Mouse (Mus musculus): ENCODE measurements around the gene Rpp30. TPM values are rescaled to one million over a fixed set of nuclear protein-coding genes. Genes with fewer than 3 reads are reported as not detected.

The Rpp30 gene
- 10 to 100 TPM in 21 of 26 experiments, 1 to 10 TPM in 5; 3.6 to 27.1 (median 15.4) TPM for total RNA-seq (2018; cell fraction: chromatin; rRNA removed)
- 10 to 100 TPM; 10.4 to 21.1 (median 16.2) TPM for total RNA-seq (2018; cell fraction: cytosol; rRNA removed)
- 10 to 100 TPM in 17 of 26 experiments, 1 to 10 TPM in 9; 3.7 to 22.1 (median 11.2) TPM for total RNA-seq (2018; cell fraction: nucleus; rRNA removed)
- 14.9 to 24.4 TPM (median 22.2 TPM) in 3 replicates for polyA plus RNA-seq (2018)

DNA sequence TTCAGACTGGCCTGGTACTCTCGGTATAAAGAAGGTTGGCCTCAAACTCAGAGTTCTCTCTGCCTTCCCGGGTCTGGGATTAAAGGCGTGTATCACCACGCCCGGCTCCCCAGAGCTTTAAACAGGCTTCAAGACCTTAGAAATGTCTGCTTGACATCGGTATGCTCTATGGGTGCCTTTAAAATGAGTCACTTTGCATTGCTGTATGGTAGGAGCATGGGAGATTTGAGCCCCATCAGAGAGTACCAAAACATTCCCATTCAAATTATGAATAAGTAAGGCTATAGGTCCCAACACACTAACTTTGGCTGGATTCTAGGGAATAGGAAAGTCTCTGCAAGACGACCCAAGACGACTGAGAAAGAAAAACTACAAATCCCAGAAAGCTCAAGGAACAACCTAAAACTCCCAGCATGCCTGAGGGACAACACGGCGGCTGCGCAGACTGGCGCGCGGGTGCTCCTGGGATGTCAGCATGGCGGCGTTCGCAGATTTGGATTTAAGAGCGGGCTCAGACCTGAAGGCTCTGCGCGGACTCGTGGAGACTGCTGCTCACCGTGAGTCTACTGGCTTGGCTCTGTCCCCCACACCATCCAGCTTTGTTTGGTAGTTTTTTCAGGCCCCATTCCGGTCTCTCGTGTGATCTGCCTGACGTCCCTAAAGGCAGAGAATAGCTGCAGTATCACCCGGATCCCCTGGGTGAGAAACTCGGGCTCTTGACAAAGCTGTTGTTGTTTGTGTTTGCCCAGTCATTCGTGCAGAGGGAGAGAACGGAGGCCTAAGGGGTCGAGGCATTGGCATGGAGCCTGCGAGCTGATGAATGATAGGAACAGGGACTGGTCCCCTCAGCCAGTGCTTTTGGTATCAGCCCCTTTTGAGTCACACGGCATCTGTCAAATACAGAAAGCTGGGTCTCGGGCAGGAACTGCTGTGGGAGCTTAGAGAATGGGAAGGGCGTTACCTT, at the start of gene Rpp30:
Gene Rpp30, plus strand, starts transcription at position 455 of the 964 bp plus-strand sequence.
- Histone ChIP-seq H3K36me3 (ENCODE audit: inconsistent target) (peaks cover 7% of the 10 kb centered on the region; the same call in 1 of the 2 replicates), H3K4me3 (ENCODE audit: inconsistent target) (peak within 1 kb of the TSS; percentile 97), H3K27ac (peak within 1 kb of the TSS; percentile 36), H3K79me2 (ENCODE audit: inconsistent target) (peaks cover 20% of the 10 kb centered on the region)
- WGBS (ENCODE audit: missing documents) = 2% methylated on average over 34 of the region's 34 CpGs

DNA sequence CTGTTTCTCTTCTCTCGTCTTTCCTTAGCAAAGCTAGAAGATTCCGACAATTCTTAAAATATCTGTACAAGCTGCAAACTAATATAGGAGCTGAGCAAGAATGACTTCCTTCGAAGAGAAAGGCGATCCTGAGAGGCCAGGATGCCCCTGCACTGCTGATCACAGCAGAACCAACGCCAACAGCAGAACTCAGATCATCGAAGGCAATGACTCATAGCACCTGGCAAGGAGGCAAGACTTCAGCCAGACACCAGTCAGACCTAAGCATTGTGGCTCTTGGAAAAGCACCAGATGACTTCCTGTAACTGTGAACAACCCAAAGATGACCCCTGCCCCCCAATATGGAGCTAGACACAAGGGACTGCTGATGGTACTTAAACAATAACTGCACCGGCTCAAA, 37.5 kb upstream of the Rpp30 start:
- WGBS (ENCODE audit: missing documents) = 77% methylated on average over 7 of the region's 7 CpGs
- Histone ChIP-seq H3K4me3 (ENCODE audit: inconsistent target) (no peak overlapping the region), H3K36me3 (ENCODE audit: inconsistent target) (no peaks in the 10 kb centered on the region), H3K79me2 (ENCODE audit: inconsistent target) (no peaks in the 10 kb centered on the region), H3K27ac (no peak overlapping the region)

DNA sequence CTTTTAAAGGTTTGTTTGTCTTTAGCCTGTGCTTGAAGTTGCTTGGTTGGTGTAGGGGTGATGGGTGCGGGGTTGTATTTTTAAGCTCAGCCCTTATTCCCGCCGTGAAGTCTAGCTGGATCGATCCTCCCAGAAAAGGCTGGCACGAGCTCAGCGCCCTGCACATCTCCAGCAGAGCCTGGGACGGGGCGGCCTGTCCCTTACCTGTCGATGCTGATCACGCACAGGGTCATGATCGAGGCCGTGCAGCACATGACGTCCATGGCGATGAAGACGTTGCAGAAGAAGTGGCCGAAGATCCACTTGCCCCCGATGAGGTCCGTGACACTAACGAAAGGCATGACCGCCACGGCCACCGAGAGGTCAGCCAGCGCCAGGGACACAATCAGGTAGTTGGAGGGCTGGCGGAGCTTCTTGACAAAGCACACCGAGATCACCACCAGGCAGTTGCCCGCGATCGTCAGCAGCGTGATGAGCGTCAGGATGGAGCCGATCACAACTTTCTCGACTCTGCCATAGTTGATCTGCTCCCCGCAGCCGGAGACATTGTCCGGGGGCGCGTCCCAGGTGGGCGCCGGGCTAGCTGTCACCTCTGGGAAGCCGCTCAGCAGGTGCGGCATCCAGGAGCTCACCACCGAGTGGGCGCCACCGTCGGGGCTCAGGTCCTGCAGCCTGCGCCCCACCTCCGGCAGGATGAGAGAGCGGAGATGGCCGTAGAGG, 26.9 kb upstream of the Rpp30 start:
- WGBS (ENCODE audit: missing documents) = 14% methylated on average over 42 of the region's 49 CpGs

DNA sequence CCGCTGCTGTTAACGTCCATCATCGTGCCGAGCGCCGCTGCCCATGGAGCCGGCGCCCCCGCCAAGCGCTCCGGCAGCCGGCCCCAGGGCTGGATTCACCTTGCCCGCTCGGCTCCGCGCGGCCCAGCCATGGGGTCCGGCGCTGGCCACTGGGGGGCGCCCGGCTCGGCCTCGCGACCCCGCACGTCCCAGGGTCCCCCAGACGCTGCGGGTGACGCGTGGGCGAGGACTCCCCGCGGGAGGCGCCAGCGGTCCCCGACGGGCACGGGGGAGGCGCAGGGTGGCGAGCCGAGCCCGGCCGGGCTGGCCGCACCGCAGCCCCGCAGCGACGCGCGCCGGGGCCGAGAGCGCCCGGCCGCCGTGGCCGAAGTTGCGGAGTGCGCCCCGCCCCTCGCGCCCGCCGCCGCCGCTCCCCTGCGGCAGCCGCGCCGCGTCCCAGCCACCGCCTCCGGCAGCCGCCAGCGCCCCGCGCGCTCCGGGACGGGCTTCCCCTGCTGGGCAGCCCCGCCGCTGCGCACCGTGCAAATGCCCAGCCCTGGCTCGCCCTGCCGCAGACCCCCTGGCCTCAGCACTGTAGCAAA, 26.2 kb upstream of the Rpp30 start, which contains the start of gene Htr7:
Gene Htr7, minus strand, starts transcription at position 277 of the 581 bp plus-strand sequence.
- H3K4me3 ChIP-seq (ENCODE audit: inconsistent target) = no peak within 1 kb of the TSS
- no peaks in the 10 kb centered on the region for H3K79me2 ChIP-seq (ENCODE audit: inconsistent target)
- no peak within 1 kb of the TSS for H3K27ac ChIP-seq
- 2% methylated on average over 70 of the region's 86 CpGs for WGBS (ENCODE audit: missing documents)
- H3K36me3 ChIP-seq (ENCODE audit: inconsistent target) = no peaks in the 10 kb centered on the region

More for the DNA sequence above, 26.9 kb upstream of the Rpp30 start:
- H3K79me2 ChIP-seq (ENCODE audit: inconsistent target) = no peaks in the 10 kb centered on the region
- H3K27ac ChIP-seq = no peak overlapping the region
- no peak overlapping the region for H3K4me3 ChIP-seq (ENCODE audit: inconsistent target)
- no peaks in the 10 kb centered on the region for H3K36me3 ChIP-seq (ENCODE audit: inconsistent target)

DNA sequence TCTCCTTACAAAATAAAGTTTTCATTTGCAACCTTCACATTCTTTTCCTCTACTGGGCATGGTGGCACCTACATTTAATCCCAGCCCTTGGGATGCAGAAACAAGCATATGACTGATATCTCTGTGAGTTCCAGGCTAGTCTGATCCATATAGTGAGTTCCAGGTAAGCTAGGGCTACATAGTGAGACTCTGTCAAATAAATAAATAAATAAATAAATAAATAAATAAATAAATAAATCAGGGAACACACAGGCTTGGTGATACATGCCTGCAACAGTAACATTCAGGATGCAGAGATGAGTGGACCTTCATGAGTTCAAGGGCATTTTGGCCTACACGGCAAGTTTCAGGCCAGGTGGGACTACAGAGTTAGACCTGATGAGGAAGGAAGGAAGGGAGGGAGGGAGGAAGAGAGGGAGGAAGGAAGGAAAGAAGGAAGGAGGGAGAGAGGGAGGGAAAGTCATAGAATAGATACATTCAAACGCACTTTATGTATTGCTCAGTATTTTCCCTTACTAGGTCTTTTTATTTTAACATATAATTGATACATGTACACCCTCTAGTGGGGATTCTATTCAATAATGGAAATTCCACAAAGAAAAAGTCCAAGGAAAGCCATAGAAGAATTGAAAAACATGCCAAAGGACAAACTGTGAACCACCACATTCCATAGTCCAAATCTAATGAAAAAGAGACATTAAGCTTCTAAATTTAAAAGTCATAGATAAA, 20.6 kb upstream of the Rpp30 start:
- 42% methylated on average over 2 of the region's 2 CpGs for WGBS (ENCODE audit: missing documents)
- Histone ChIP-seq H3K79me2 (ENCODE audit: inconsistent target) (no peaks in the 10 kb centered on the region), H3K27ac (no peak overlapping the region), H3K36me3 (ENCODE audit: inconsistent target) (no peaks in the 10 kb centered on the region), H3K4me3 (ENCODE audit: inconsistent target) (no peak overlapping the region)

DNA sequence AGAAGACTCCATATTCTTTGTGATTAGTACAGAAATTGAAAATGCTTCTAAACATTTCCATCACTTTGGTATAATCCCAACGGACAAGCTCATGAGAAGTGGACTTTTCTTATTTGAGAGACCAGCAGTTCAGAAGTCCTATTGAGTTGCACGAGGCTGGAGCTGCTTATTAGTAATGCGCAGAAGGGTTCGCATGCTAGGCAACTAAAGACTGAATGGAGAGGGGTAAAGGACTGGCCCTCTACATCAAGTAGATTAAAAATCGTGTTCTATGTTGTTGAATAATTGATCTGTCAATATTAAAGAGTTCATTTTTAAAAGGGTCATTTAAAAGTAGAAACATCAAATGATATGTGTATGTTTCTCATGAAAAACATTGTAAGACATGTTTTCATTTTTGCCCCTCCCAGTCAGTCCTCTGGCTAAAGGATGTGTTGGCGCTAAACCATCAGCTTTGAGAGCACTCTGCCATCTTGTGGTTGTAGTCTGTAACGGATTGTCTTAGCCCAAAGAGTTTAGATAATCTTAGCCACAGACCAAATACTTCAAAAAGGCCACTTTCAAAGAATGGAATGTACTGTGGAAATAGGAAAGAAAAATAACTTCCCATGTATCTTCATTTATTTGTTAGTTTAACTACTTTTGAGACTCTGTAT, 782 bp upstream of the Rpp30 start:
- 53% methylated on average over 7 of the region's 7 CpGs for WGBS (ENCODE audit: missing documents)
- 0 out of 2 replicates have a peak overlapping the region, but pooled peaks have one; percentile 36 for H3K27ac ChIP-seq
- no peaks in the 10 kb centered on the region for H3K36me3 ChIP-seq (ENCODE audit: inconsistent target)
- H3K79me2 ChIP-seq (ENCODE audit: inconsistent target) = peaks cover 20% of the 10 kb centered on the region
- peak overlapping the region; percentile 97; the same call in 1 of the 2 replicates for H3K4me3 ChIP-seq (ENCODE audit: inconsistent target)

DNA sequence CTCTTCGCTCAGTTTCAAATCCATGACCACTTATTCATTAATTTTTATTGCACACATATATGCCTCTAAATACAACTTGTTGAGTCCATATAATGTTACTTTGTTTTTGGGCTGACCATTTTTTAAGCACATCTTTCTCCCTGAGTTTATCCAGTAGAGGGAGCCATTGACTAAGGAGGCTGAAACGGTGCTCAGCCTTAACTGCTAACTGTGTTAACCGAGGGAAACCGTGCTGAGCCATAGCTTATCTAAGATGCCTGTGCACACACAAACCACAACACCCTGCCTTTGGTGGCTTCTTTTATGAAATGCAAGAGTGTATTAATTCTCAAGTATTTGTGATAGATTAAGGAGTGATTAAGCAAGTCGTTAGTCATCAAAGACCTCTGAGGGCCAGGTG, 7.3 kb downstream of the Rpp30 start:
- H3K36me3 ChIP-seq (ENCODE audit: inconsistent target) = peaks cover 28% of the 10 kb centered on the region
- no peak overlapping the region for H3K27ac ChIP-seq
- H3K79me2 ChIP-seq (ENCODE audit: inconsistent target) = no peaks in the 10 kb centered on the region
- WGBS (ENCODE audit: missing documents) = 36% methylated on average over 5 of the region's 5 CpGs
- no peak overlapping the region for H3K4me3 ChIP-seq (ENCODE audit: inconsistent target)

DNA sequence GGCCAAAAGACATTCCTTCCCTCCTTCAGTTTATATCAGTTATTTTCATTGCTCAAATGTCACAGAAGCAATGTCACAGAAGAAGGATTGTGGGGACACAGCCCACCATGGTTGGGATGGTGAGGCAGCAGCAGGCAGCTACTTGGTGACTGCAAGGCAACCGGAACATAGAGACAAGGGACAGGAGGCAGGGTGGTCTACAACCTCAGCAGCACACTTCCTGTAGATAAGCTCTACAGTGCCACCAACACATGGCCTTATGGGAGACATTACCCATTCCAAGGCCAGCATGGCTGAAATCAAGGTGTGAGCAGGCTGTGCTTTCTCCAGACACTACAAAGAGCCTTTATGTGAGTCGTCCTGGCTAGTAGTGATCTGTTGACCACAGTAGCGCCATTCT, 13.7 kb downstream of the Rpp30 start:
- Histone ChIP-seq H3K4me3 (ENCODE audit: inconsistent target) (no peak overlapping the region), H3K79me2 (ENCODE audit: inconsistent target) (no peaks in the 10 kb centered on the region), H3K27ac (no peak overlapping the region), H3K36me3 (ENCODE audit: inconsistent target) (peaks cover 52% of the 10 kb centered on the region)
- WGBS (ENCODE audit: missing documents) = 84% methylated on average over 3 of the region's 3 CpGs

GRCm38 (mm10) chr19:36098265-36098664, 14.7 kb downstream of the Rpp30 start:
- Histone ChIP-seq H3K27ac (no peak overlapping the region), H3K36me3 (ENCODE audit: inconsistent target) (peaks cover 57% of the 10 kb centered on the region), H3K4me3 (ENCODE audit: inconsistent target) (no peak overlapping the region), H3K79me2 (ENCODE audit: inconsistent target) (no peaks in the 10 kb centered on the region)
- WGBS (ENCODE audit: missing documents) = 88% methylated on average over 1 of the region's 1 CpGs

DNA sequence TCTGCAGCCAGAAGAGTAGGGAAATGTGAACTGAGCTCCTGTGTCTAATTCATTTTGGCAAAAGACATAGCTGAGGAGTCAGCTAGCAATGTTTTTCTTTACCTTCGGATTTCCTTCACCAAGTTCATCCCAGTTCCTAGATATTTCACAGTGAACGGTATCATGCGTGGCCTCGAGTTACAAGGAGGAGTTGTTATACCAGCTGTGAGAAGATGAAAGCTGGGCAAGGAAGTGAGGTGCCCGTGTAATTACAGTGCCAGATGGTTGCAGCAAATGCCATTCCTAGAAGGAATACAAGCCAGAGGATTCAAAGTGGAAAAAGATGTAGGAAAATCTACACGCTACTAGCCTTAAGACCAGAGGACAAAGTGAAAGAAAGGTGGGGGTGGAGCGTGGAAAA, 15.4 kb downstream of the Rpp30 start:
- Histone ChIP-seq H3K79me2 (ENCODE audit: inconsistent target) (no peaks in the 10 kb centered on the region), H3K4me3 (ENCODE audit: inconsistent target) (no peak overlapping the region), H3K27ac (no peak overlapping the region), H3K36me3 (ENCODE audit: inconsistent target) (peaks cover 57% of the 10 kb centered on the region)
- WGBS (ENCODE audit: missing documents) = 92% methylated on average over 7 of the region's 7 CpGs

DNA sequence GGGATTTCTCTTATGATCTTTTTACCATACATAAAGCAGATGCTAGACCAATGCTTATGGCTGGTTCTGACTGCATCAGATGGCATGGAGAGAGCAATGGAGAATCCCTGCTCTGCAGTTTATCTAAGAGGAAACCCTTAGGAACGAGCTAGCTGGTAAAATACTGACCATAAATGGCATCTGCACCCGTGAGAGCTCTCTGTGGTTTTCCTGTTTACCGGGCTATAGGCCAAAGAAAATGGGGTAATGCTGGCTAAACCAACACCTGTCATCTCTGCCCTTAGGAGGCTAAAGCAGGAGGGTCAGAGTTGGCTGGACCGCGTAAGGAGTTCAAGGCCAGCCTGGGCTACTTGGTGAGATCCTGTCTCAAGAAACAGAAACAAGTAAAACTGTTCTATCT, 20.4 kb downstream of the Rpp30 start:
- Histone ChIP-seq H3K27ac (no peak overlapping the region), H3K79me2 (ENCODE audit: inconsistent target) (no peaks in the 10 kb centered on the region), H3K4me3 (ENCODE audit: inconsistent target) (no peak overlapping the region), H3K36me3 (ENCODE audit: inconsistent target) (peaks cover 31% of the 10 kb centered on the region)
- 45% methylated on average over 5 of the region's 5 CpGs for WGBS (ENCODE audit: missing documents)

GRCm38 (mm10) chr19:36109318-36109944, 25.9 kb downstream of the Rpp30 start:
- H3K79me2 ChIP-seq (ENCODE audit: inconsistent target) = no peaks in the 10 kb centered on the region
- 92% methylated on average over 14 of the region's 26 CpGs for WGBS (ENCODE audit: missing documents)
- no peak overlapping the region for H3K27ac ChIP-seq
- H3K36me3 ChIP-seq (ENCODE audit: inconsistent target) = no peaks in the 10 kb centered on the region
- H3K4me3 ChIP-seq (ENCODE audit: inconsistent target) = no peak overlapping the region

DNA sequence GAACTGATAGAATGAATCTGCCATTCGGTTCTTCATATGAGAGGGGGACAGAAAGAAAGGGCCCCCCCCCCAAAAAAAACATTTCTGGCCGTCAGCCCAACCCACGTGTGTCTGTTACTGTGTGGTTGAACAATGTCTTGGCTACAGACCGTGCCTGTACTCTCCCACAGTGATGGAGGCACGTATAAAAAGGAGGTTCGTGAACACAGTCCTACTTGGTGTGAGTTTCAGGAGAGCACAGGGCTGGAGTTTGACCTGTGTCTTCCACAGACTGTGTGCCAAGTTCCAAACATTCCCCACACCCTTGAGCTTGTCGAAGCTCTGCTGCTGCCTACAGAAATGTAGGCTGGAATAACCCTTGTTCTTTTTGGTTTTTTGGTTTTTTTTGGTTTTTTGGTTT, 26.9 kb downstream of the Rpp30 start:
- WGBS (ENCODE audit: missing documents) = 38% methylated on average over 7 of the region's 7 CpGs
- no peaks in the 10 kb centered on the region for H3K79me2 ChIP-seq (ENCODE audit: inconsistent target)
- no peaks in the 10 kb centered on the region for H3K36me3 ChIP-seq (ENCODE audit: inconsistent target)
- no peak overlapping the region for H3K27ac ChIP-seq
- H3K4me3 ChIP-seq (ENCODE audit: inconsistent target) = no peak overlapping the region
